In the genomic region with DNA sequence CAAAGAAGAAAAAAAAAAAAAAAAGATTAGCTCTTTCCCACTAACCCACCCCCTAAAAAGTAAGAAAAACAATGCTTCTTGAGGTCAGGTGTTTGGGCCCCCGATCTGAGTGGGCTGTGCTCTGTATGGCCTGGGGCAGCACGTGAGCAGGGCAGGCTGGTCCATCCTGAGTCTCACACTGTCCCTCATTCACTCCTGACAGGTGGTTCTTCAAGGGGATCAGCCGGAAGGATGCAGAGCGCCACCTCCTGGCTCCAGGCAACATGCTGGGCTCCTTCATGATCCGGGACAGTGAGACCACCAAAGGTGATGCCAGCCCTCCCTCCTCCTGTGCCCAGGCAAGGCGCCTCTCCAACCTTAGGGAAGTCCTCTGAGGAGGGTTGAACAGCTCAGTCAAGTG, we compare ENCODE assay signal across 11 mouse cellular contexts. TPM values are rescaled to one million over a fixed set of nuclear protein-coding genes. Genes with fewer than 3 reads are reported as not detected.
DNase-seq lines count a peak whose midpoint lies in the region; ATAC-seq lines count a peak whose summit lies in the region.
"Had no signal": no experiment of that assay in that cellular context is flagged by ENCODE, and none has a peak within 500 bp of the region (broad histone marks: within the 10 kb centered on the region; RNA-seq: fewer than 3 reads in every experiment).

No protein-coding gene starts in this region.

- peak; percentile 19 for DNase-seq in forebrain, embryonic 14.5 days (ENCODE audit: low spot score)
- DNase-seq in forebrain, embryonic 10.5 days (ENCODE audit: extremely low spot score, low spot score): no peak
- DNase-seq in midbrain, embryonic 14.5 days: peak; percentile 20
- peak; percentile 12 for DNase-seq in embryo, embryonic 9.5 days (ENCODE audit: extremely low spot score)
- DNase-seq in retina, postnatal 1 day: peak; percentile 48
- no peak for DNase-seq in heart, adult 8-10 months (ENCODE audit: low spot score)
- DNase-seq in T-cell, adult 2 months (ENCODE audit: low spot score): no peak

- no peaks in the 10 kb centered on the region for H3K9me3 ChIP-seq in forebrain, embryonic 14.5 days (replicated peaks; ENCODE audit: control insufficient read depth, low read length)
- H3K9me3 ChIP-seq in forebrain, embryonic 10.5 days: no peaks in the 10 kb centered on the region
- no peaks in the 10 kb centered on the region for H3K9me3 ChIP-seq in midbrain, embryonic 14.5 days (ENCODE audit: control insufficient read depth, low read length)
- H3K9me3 ChIP-seq in midbrain, embryonic 13.5 days: no peaks in the 10 kb centered on the region
- H3K9me3 ChIP-seq: embryonic facial prominence, embryonic 15.5 days; G1E had no signal

- no peaks in the 10 kb centered on the region for H3K36me3 ChIP-seq in forebrain, embryonic 14.5 days (ENCODE audit: control insufficient read depth, insufficient read depth, low read length)
- H3K36me3 ChIP-seq in forebrain, embryonic 10.5 days (replicated peaks): no peaks in the 10 kb centered on the region
- no peaks in the 10 kb centered on the region for H3K36me3 ChIP-seq in midbrain, embryonic 14.5 days (ENCODE audit: control insufficient read depth, insufficient read depth, low read length)
- no peaks in the 10 kb centered on the region for H3K36me3 ChIP-seq in midbrain, embryonic 13.5 days
- H3K36me3 ChIP-seq: embryonic facial prominence, embryonic 15.5 days; G1E had no signal

- H3K4me2 ChIP-seq in forebrain, embryonic 14.5 days (ENCODE audit: low read length): no peak overlapping the region
- H3K4me2 ChIP-seq in midbrain, embryonic 14.5 days (ENCODE audit: low read length): no peak overlapping the region
- H3K4me2 ChIP-seq in midbrain, embryonic 13.5 days (replicated peaks): no peak overlapping the region
- H3K4me2 ChIP-seq: embryonic facial prominence, embryonic 15.5 days had no signal

- no peaks in the 10 kb centered on the region for H3K27me3 ChIP-seq in forebrain, embryonic 14.5 days (replicated peaks; ENCODE audit: control insufficient read depth, insufficient read depth, low read length)
- H3K27me3 ChIP-seq in forebrain, embryonic 10.5 days (ENCODE audit: poor library complexity, severe bottlenecking): no peaks in the 10 kb centered on the region; the same call in 1 of the 2 replicates
- H3K27me3 ChIP-seq in midbrain, embryonic 14.5 days (ENCODE audit: control insufficient read depth, insufficient read depth, low read length): no peaks in the 10 kb centered on the region
- H3K27me3 ChIP-seq in midbrain, embryonic 13.5 days: no peaks in the 10 kb centered on the region

- ATAC-seq in forebrain, embryonic 14.5 days: no peak
- ATAC-seq in midbrain, embryonic 14.5 days (ENCODE audit: low FRiP score, low TSS enrichment): no peak
- no peak for ATAC-seq in midbrain, embryonic 13.5 days
- ATAC-seq: midbrain, embryonic 16.5 days had no signal

- 6% methylated on average over 6 of the region's 6 CpGs for WGBS in forebrain, embryonic 14.5 days
- 13% methylated on average over 6 of the region's 6 CpGs for WGBS in forebrain, embryonic 10.5 days
- WGBS in midbrain, embryonic 14.5 days: 14% methylated on average over 6 of the region's 6 CpGs
- WGBS in midbrain, embryonic 13.5 days: 13% methylated on average over 6 of the region's 6 CpGs

- H3K4me1 ChIP-seq in forebrain, embryonic 14.5 days (ENCODE audit: control insufficient read depth, insufficient read depth, low read length): no peaks in the 10 kb centered on the region
- H3K4me1 ChIP-seq in forebrain, embryonic 10.5 days: no peaks in the 10 kb centered on the region
- H3K4me1 ChIP-seq in midbrain, embryonic 14.5 days (ENCODE audit: control insufficient read depth, insufficient read depth, low read length): no peaks in the 10 kb centered on the region
- no peaks in the 10 kb centered on the region for H3K4me1 ChIP-seq in midbrain, embryonic 13.5 days (replicated peaks)
- H3K4me1 ChIP-seq: embryonic facial prominence, embryonic 15.5 days had no signal

- no peak overlapping the region for H3K27ac ChIP-seq in forebrain, embryonic 14.5 days (ENCODE audit: low read depth, low read length)
- no peak overlapping the region for H3K27ac ChIP-seq in forebrain, embryonic 10.5 days
- no peak overlapping the region for H3K27ac ChIP-seq in midbrain, embryonic 14.5 days (replicated peaks; ENCODE audit: low read depth, low read length)
- H3K27ac ChIP-seq in midbrain, embryonic 13.5 days: no peak overlapping the region
- H3K27ac ChIP-seq: embryonic facial prominence, embryonic 15.5 days had no signal

- no peak overlapping the region for H3K9ac ChIP-seq in forebrain, embryonic 14.5 days (ENCODE audit: low read length)
- H3K9ac ChIP-seq in midbrain, embryonic 14.5 days (replicated peaks; ENCODE audit: low read length): no peak overlapping the region
- H3K9ac ChIP-seq in midbrain, embryonic 13.5 days (replicated peaks): no peak overlapping the region
- H3K9ac ChIP-seq: embryonic facial prominence, embryonic 15.5 days had no signal

- no peak overlapping the region for H3K4me3 ChIP-seq in forebrain, embryonic 14.5 days (ENCODE audit: low read depth, low read length)
- no peak overlapping the region for H3K4me3 ChIP-seq in forebrain, embryonic 10.5 days
- no peak overlapping the region for H3K4me3 ChIP-seq in midbrain, embryonic 14.5 days (replicated peaks; ENCODE audit: low read depth, low read length)
- H3K4me3 ChIP-seq in midbrain, embryonic 13.5 days (replicated peaks): no peak overlapping the region
- H3K4me3 ChIP-seq: embryonic facial prominence, embryonic 15.5 days had no signal

RNA-seq across cellular contexts. Expression of a gene that starts 22.8 kb away (rescaled TPM):
- 1.2 and 1.9 TPM in 2 replicates for polyA plus RNA-seq in forebrain, embryonic 14.5 days (2014; fragmentation: Nextera tagmentation; extraction: Ambion mirVana)
- polyA plus RNA-seq in forebrain, embryonic 10.5 days (2016; fragmentation: Nextera tagmentation; extraction: Ambion mirVana): 0.92 and 1.5 TPM in 2 replicates
- 1.4 and 2.3 TPM in 2 replicates for polyA plus RNA-seq in midbrain, embryonic 14.5 days (2014; fragmentation: Nextera tagmentation; extraction: Ambion mirVana)
- polyA plus RNA-seq in midbrain, embryonic 13.5 days (2015; fragmentation: Nextera tagmentation; extraction: Ambion mirVana): 1.3 TPM in 2 replicates
- total RNA-seq in heart, adult 8-10 months (2022): 1 to 10 TPM in 2 of 4 experiments, under 1 TPM in 2; 0.72 to 1.2 (median 0.95) TPM
- polyA plus RNA-seq: G1E had no signal

RNA-seq across cellular contexts. Expression of a gene that starts 30.1 kb away (rescaled TPM):
- 54.5 and 69.8 TPM in 2 replicates for polyA plus RNA-seq in forebrain, embryonic 14.5 days (2014; fragmentation: Nextera tagmentation; extraction: Ambion mirVana)
- 65.3 and 66.0 TPM in 2 replicates for polyA plus RNA-seq in forebrain, embryonic 10.5 days (2016; fragmentation: Nextera tagmentation; extraction: Ambion mirVana)
- polyA plus RNA-seq in midbrain, embryonic 14.5 days (2014; fragmentation: Nextera tagmentation; extraction: Ambion mirVana): 80.1 and 89.8 TPM in 2 replicates
- polyA plus RNA-seq in midbrain, embryonic 13.5 days (2015; fragmentation: Nextera tagmentation; extraction: Ambion mirVana): 78.6 and 80.0 TPM in 2 replicates
- total RNA-seq in heart, adult 8-10 months (2022): 10 to 100 TPM; 41.9 to 50.0 (median 45.1) TPM

Comparison
In these comparisons a context has a peak if more than half of its experiments do, and no peak if none do; other contexts are left out.
1. DNase-seq: peak in forebrain, embryonic 14.5 days (single experiment), midbrain, embryonic 14.5 days (single experiment), embryo, embryonic 9.5 days (single experiment) and retina, postnatal 1 day (single experiment); none in forebrain, embryonic 10.5 days (single experiment), heart, adult 8-10 months (single experiment) and T-cell, adult 2 months (single experiment).